Mouse (Mus musculus) cerebellum, adult 2 months (tissue): ENCODE measurements around the gene Eml2. TPM values are rescaled to one million over a fixed set of nuclear protein-coding genes. Genes with fewer than 3 reads are reported as not detected.
A peak's percentile ranks its signal among the peaks of the same experiment; 100 is the strongest.

Experiments used
- DNase-seq, 2 experiments: peaks; one replicate each; pipeline ENCODE4 v3.0.0; 2021
- H3K27ac ChIP-seq: fragments of 200-500 bp; 2 replicates; pipeline ENCODE4 v1.5.1; 2012; ENCODE audit warnings: low read length, control low read depth, inconsistent platforms; ENCODE audit not compliant: insufficient read depth
- H3K27me3 ChIP-seq: fragments of 200-500 bp; 2 replicates; pipeline ENCODE4 v1.6.1; 2012; ENCODE audit warnings: inconsistent platforms, mild to moderate bottlenecking, low read length, moderate library complexity; ENCODE audit not compliant: control insufficient read depth, insufficient read depth
- H3K4me1 ChIP-seq: fragments of 200-500 bp; 2 replicates; pipeline ENCODE4 v1.6.1; 2011; ENCODE audit warnings: low read length; ENCODE audit not compliant: control insufficient read depth, insufficient read depth
- H3K4me3 ChIP-seq: fragments of 200-500 bp; replicated peaks from 2 replicates; pipeline ENCODE3; 2011; ENCODE audit warnings: mild to moderate bottlenecking, low read depth, low read length, control low read depth; ENCODE audit not compliant: insufficient read depth
- CTCF ChIP-seq: fragments of 200-500 bp; IDR thresholded peaks from 2 replicates; pipeline ENCODE4 v1.5.1; 2011; ENCODE audit warnings: low read depth, mild to moderate bottlenecking, control low read depth, low read length, moderate library complexity, borderline replicate concordance; ENCODE audit not compliant: insufficient read depth
- POLR2A ChIP-seq: fragments of 200-500 bp; IDR thresholded peaks from 2 replicates; pipeline ENCODE4 v1.6.1; 2011; ENCODE audit warnings: low read length, control low read depth, borderline replicate concordance; ENCODE audit not compliant: insufficient read depth
- WGBS: fragments of 180-500 bp; shearing (Covaris S2); methylation state at CpG from one replicate; pipeline ENCODE4 v1.1.7; 2018; 5-methylcytosine and 5-hydroxymethylcytosine counted together
- polyA plus RNA-seq: library from polyadenylated mRNA; depleted of rRNA; stranded (reverse); fragments of >200 nt; gene quantifications from 2 replicates; pipeline ENCODE4 v1.2.3, GENCODE M21; 2012

The Eml2 gene
- polyA plus RNA-seq, 1 experiment = 176 TPM

GRCm38 (mm10) chr7:19220061-19220460, 43.8 kb downstream of the Eml2 start:
- no peak overlapping the region for H3K4me3 ChIP-seq
- H3K4me1 ChIP-seq = no peaks in the 10 kb centered on the region
- WGBS = 71% methylated on average over 3 of the region's 3 CpGs
- H3K27me3 ChIP-seq = no peaks in the 10 kb centered on the region
- DNase-seq = no peak
- no peak for TF ChIP-seq POLR2A
- TF ChIP-seq CTCF = no peak
- H3K27ac ChIP-seq = no peak overlapping the region

GRCm38 (mm10) chr7:19222189-19222588, 46.0 kb downstream of the Eml2 start:
- Histone ChIP-seq H3K4me3 (no peak overlapping the region), H3K27ac (no peak overlapping the region), H3K27me3 (no peaks in the 10 kb centered on the region), H3K4me1 (peaks cover 6% of the 10 kb centered on the region; the same call in 1 of the 2 replicates)
- 95% methylated on average over 16 of the region's 16 CpGs for WGBS
- no peak for TF ChIP-seq CTCF
- TF ChIP-seq POLR2A = no peak
- DNase-seq = no peak

GRCm38 (mm10) chr7:19222875-19223274, 46.7 kb downstream of the Eml2 start:
- no peaks in the 10 kb centered on the region for H3K27me3 ChIP-seq
- WGBS = 81% methylated on average over 14 of the region's 14 CpGs
- DNase-seq = no peak

GRCm38 (mm10) chr7:19224933-19225332, 48.7 kb downstream of the Eml2 start:
- Histone ChIP-seq H3K27ac (no peak overlapping the region), H3K4me3 (no peak overlapping the region), H3K4me1 (peaks cover 6% of the 10 kb centered on the region; the same call in 1 of the 2 replicates), H3K27me3 (no peaks in the 10 kb centered on the region)
- WGBS = 82% methylated on average over 4 of the region's 4 CpGs
- DNase-seq = no peak
- TF ChIP-seq CTCF (no peak), POLR2A (no peak)

More at GRCm38 (mm10) chr7:19222875-19223274, 46.7 kb downstream of the Eml2 start:
- H3K27ac ChIP-seq = no peak overlapping the region
- TF ChIP-seq CTCF (no peak), POLR2A (no peak)
- peaks cover 6% of the 10 kb centered on the region; the same call in 1 of the 2 replicates for H3K4me1 ChIP-seq
- H3K4me3 ChIP-seq = no peak overlapping the region

GRCm38 (mm10) chr7:19226817-19227797, 50.9 kb downstream of the Eml2 start:
- peaks cover 6% of the 10 kb centered on the region; the same call in 1 of the 2 replicates for H3K4me1 ChIP-seq
- DNase-seq = peak in 1 of 2 experiments; percentile 45
- no peaks in the 10 kb centered on the region for H3K27me3 ChIP-seq
- H3K4me3 ChIP-seq = peak overlapping the region; percentile 99
- H3K27ac ChIP-seq = peak overlapping the region; percentile 92
- TF ChIP-seq CTCF (no peak), POLR2A (no peak)
- WGBS = 13% methylated on average over 20 of the region's 20 CpGs

GRCm38 (mm10) chr7:19227883-19228792, 51.9 kb downstream of the Eml2 start, which contains the start of gene Opa3:
Opa3 (plus strand) TSS chr7:19228334.
- Histone ChIP-seq H3K4me3 (peak within 1 kb of the TSS; percentile 99), H3K27ac (peak within 1 kb of the TSS; percentile 98), H3K27me3 (no peaks in the 10 kb centered on the region), H3K4me1 (peaks cover 6% of the 10 kb centered on the region; the same call in 1 of the 2 replicates)
- under 1% methylated on average over 91 of the region's 91 CpGs for WGBS
- peak; percentile 49; the same call in 1 of the 2 replicates for TF ChIP-seq CTCF
- peak; percentile 87 for TF ChIP-seq POLR2A
- DNase-seq = peak; percentile 99 to 100

- WGBS = under 1% methylated on average over 14 of the region's 14 CpGs
- no peak for TF ChIP-seq POLR2A
- TF ChIP-seq CTCF = no peak
Observed at GRCm38 (mm10) chr7:19228793-19229148, 52.5 kb downstream of the Eml2 start.

GRCm38 (mm10) chr7:19229404-19229803, 53.2 kb downstream of the Eml2 start:
- Histone ChIP-seq H3K4me1 (peaks cover 6% of the 10 kb centered on the region; the same call in 1 of the 2 replicates), H3K27ac (no peak overlapping the region), H3K4me3 (peak overlapping the region; percentile 90), H3K27me3 (no peaks in the 10 kb centered on the region)
- no peak for DNase-seq
- TF ChIP-seq CTCF = no peak
- no peak for TF ChIP-seq POLR2A
- WGBS = 23% methylated on average over 5 of the region's 5 CpGs

More at GRCm38 (mm10) chr7:19228793-19229148, 52.5 kb downstream of the Eml2 start:
- DNase-seq = no peak
- H3K4me1 ChIP-seq = peaks cover 6% of the 10 kb centered on the region; the same call in 1 of the 2 replicates
- peak overlapping the region; percentile 90 for H3K4me3 ChIP-seq
- H3K27ac ChIP-seq = peak overlapping the region; percentile 10; the same call in 1 of the 2 replicates
- no peaks in the 10 kb centered on the region for H3K27me3 ChIP-seq
